Mouse (Mus musculus) heart, adult 18-20 months (tissue): ENCODE data around the gene Vmn1r73. TPM values are rescaled to one million over a fixed set of nuclear protein-coding genes. Genes with fewer than 3 reads are reported as not detected.

Experiments
- DNase-seq, 2 experiments: peaks; one replicate each; pipeline ENCODE4 v3.0.0; 2021 to 2022; ENCODE audit warnings: mixed read lengths in 1 of 2
- long read RNA-seq, 2 experiments: library from polyadenylated mRNA; stranded (forward); transcript quantifications; one replicate each; pipeline ENCODE4 v2.0.0; 2021
- total RNA-seq, 2 experiments: library from RNA; stranded (reverse); gene quantifications; 2 replicates each; pipeline ENCODE4 v1.2.3; 2021

The Vmn1r73 gene
- total RNA-seq: not detected
- long read RNA-seq, experiment 1: 0 reads
- long read RNA-seq, experiment 2: 0 reads

- DNase-seq: no peak
Measured at GRCm38 (mm10) chr7:11729966-11730365, at the start of gene Vmn1r73. Gene Vmn1r73 (plus strand): TSS chr7:11730266.

Other genes with a start within 250 kb of the Vmn1r73 start
- gene Zscan4-ps2, start 216.0 kb upstream of the Vmn1r73 start, total RNA-seq: not detected
- gene Zscan4-ps3, start 121.0 kb upstream of the Vmn1r73 start, total RNA-seq: not detected
- gene Vmn1r72, start 50.1 kb upstream of the Vmn1r73 start, total RNA-seq: not detected
- gene Vmn1r74, start 103.7 kb downstream of the Vmn1r73 start, total RNA-seq: not detected
- gene Vmn1r75, start 144.4 kb downstream of the Vmn1r73 start, total RNA-seq: not detected
- gene Vmn1r76, start 207.9 kb downstream of the Vmn1r73 start, total RNA-seq: not detected